Mouse (Mus musculus): ENCODE measurements around the gene Efcab6. TPM values are rescaled to one million over a fixed set of nuclear protein-coding genes. Genes with fewer than 3 reads are reported as not detected.

The Efcab6 gene
- polyA plus RNA-seq, 1 experiment from 2014 or later: 1.9 TPM

- ATAC-seq: no peak
- no peak overlapping the region for H3K27ac ChIP-seq
- no peak overlapping the region for H3K4me3 ChIP-seq
- no peaks in the 10 kb centered on the region for H3K36me3 ChIP-seq (ENCODE audit: poor library complexity, severe bottlenecking)
- no peak overlapping the region for H3K4me2 ChIP-seq
- peaks cover 6% of the 10 kb centered on the region; the same call in 1 of the 2 replicates for H3K4me1 ChIP-seq
- no peaks in the 10 kb centered on the region for H3K9me3 ChIP-seq (replicated peaks)
- H3K27me3 ChIP-seq: 0 out of 2 replicates have a peak, but pooled peaks cover 6% of the 10 kb centered on the region
- 75% methylated on average over 5 of the region's 5 CpGs for WGBS
- H3K9ac ChIP-seq: no peak overlapping the region
Observed at GRCm38 (mm10) chr15:84056083-84056482, 9.1 kb downstream of the Efcab6 start.

- no peak overlapping the region for H3K9ac ChIP-seq
- no peaks in the 10 kb centered on the region for H3K36me3 ChIP-seq (ENCODE audit: poor library complexity, severe bottlenecking)
- H3K4me3 ChIP-seq: no peak overlapping the region
- H3K4me2 ChIP-seq: no peak overlapping the region
- 0 out of 2 replicates have a peak, but pooled peaks cover 6% of the 10 kb centered on the region for H3K27me3 ChIP-seq
- peaks cover 6% of the 10 kb centered on the region; the same call in 1 of the 2 replicates for H3K4me1 ChIP-seq
- no peaks in the 10 kb centered on the region for H3K9me3 ChIP-seq (replicated peaks)
- no peak overlapping the region for H3K27ac ChIP-seq
- WGBS: 27% methylated on average over 9 of the region's 9 CpGs
- ATAC-seq: peak; percentile 90
Observed at GRCm38 (mm10) chr15:84053859-84054258, 11.3 kb downstream of the Efcab6 start.

- Histone ChIP-seq H3K9me3 (replicated peaks) (no peaks in the 10 kb centered on the region), H3K9ac (no peak overlapping the region), H3K27ac (no peak overlapping the region), H3K4me2 (no peak overlapping the region), H3K4me3 (no peak overlapping the region), H3K27me3 (0 out of 2 replicates have a peak, but pooled peaks cover 6% of the 10 kb centered on the region), H3K4me1 (peaks cover 6% of the 10 kb centered on the region; the same call in 1 of the 2 replicates), H3K36me3 (ENCODE audit: poor library complexity, severe bottlenecking) (no peaks in the 10 kb centered on the region)
- ATAC-seq: peak; percentile 51; the same call in 1 of the 2 replicates
- 92% methylated on average over 4 of the region's 4 CpGs for WGBS
Observed at GRCm38 (mm10) chr15:84053240-84053639, 11.9 kb downstream of the Efcab6 start.

GRCm38 (mm10) chr15:84052390-84052789 lies 12.8 kb downstream of the Efcab6 start:
- H3K4me1 ChIP-seq: peaks cover 6% of the 10 kb centered on the region; the same call in 1 of the 2 replicates
- H3K9me3 ChIP-seq (replicated peaks): no peaks in the 10 kb centered on the region
- ATAC-seq: no peak
- no peaks in the 10 kb centered on the region for H3K36me3 ChIP-seq (ENCODE audit: poor library complexity, severe bottlenecking)
- WGBS: 83% methylated on average over 9 of the region's 9 CpGs
- H3K27ac ChIP-seq: no peak overlapping the region
- no peak overlapping the region for H3K9ac ChIP-seq
- H3K4me3 ChIP-seq: no peak overlapping the region
- 0 out of 2 replicates have a peak, but pooled peaks cover 6% of the 10 kb centered on the region for H3K27me3 ChIP-seq
- H3K4me2 ChIP-seq: no peak overlapping the region

- H3K4me2 ChIP-seq: no peak overlapping the region
- no peak overlapping the region for H3K4me3 ChIP-seq
- 69% methylated on average over 7 of the region's 7 CpGs for WGBS
- ATAC-seq: no peak
- no peaks in the 10 kb centered on the region for H3K36me3 ChIP-seq (ENCODE audit: poor library complexity, severe bottlenecking)
- no peak overlapping the region for H3K9ac ChIP-seq
- 0 out of 2 replicates have a peak, but pooled peaks cover 2% of the 10 kb centered on the region for H3K27me3 ChIP-seq
- peaks cover 6% of the 10 kb centered on the region; the same call in 1 of the 2 replicates for H3K4me1 ChIP-seq
- H3K9me3 ChIP-seq (replicated peaks): peaks cover 2% of the 10 kb centered on the region
- no peak overlapping the region for H3K27ac ChIP-seq
Observed at GRCm38 (mm10) chr15:84049570-84049969, 15.6 kb downstream of the Efcab6 start.

GRCm38 (mm10) chr15:84045562-84045961 lies 19.6 kb downstream of the Efcab6 start:
- H3K4me3 ChIP-seq: no peak overlapping the region
- no peak for ATAC-seq
- no peaks in the 10 kb centered on the region for H3K36me3 ChIP-seq (ENCODE audit: poor library complexity, severe bottlenecking)
- H3K4me2 ChIP-seq: no peak overlapping the region
- H3K27me3 ChIP-seq: no peaks in the 10 kb centered on the region
- 92% methylated on average over 6 of the region's 6 CpGs for WGBS
- no peaks in the 10 kb centered on the region for H3K4me1 ChIP-seq
- peaks cover 4% of the 10 kb centered on the region for H3K9me3 ChIP-seq (replicated peaks)
- H3K27ac ChIP-seq: no peak overlapping the region
- H3K9ac ChIP-seq: no peak overlapping the region

GRCm38 (mm10) chr15:84037067-84037466 lies 28.1 kb downstream of the Efcab6 start:
- H3K27me3 ChIP-seq: no peaks in the 10 kb centered on the region
- H3K9ac ChIP-seq: no peak overlapping the region
- H3K4me3 ChIP-seq: no peak overlapping the region
- WGBS: 78% methylated on average over 5 of the region's 5 CpGs
- no peaks in the 10 kb centered on the region for H3K9me3 ChIP-seq (replicated peaks)
- H3K4me2 ChIP-seq: no peak overlapping the region
- no peaks in the 10 kb centered on the region for H3K4me1 ChIP-seq
- H3K36me3 ChIP-seq (ENCODE audit: poor library complexity, severe bottlenecking): no peaks in the 10 kb centered on the region
- peak; percentile 41; the same call in 1 of the 2 replicates for ATAC-seq
- H3K27ac ChIP-seq: no peak overlapping the region

- WGBS: 42% methylated on average over 8 of the region's 8 CpGs
- no peak overlapping the region for H3K27ac ChIP-seq
- no peak overlapping the region for H3K4me2 ChIP-seq
- H3K4me3 ChIP-seq: no peak overlapping the region
- no peak overlapping the region for H3K9ac ChIP-seq
- H3K9me3 ChIP-seq (replicated peaks): no peaks in the 10 kb centered on the region
- no peaks in the 10 kb centered on the region for H3K27me3 ChIP-seq
- no peaks in the 10 kb centered on the region for H3K36me3 ChIP-seq (ENCODE audit: poor library complexity, severe bottlenecking)
- peaks cover 16% of the 10 kb centered on the region for H3K4me1 ChIP-seq
- no peak for ATAC-seq
Observed at GRCm38 (mm10) chr15:84025651-84026050, 39.5 kb downstream of the Efcab6 start.

GRCm38 (mm10) chr15:84024851-84025250 lies 40.3 kb downstream of the Efcab6 start:
- WGBS: 86% methylated on average over 6 of the region's 6 CpGs
- H3K9ac ChIP-seq: no peak overlapping the region
- H3K9me3 ChIP-seq (replicated peaks): no peaks in the 10 kb centered on the region
- no peak for ATAC-seq
- H3K4me1 ChIP-seq: peaks cover 16% of the 10 kb centered on the region
- no peak overlapping the region for H3K4me2 ChIP-seq
- no peak overlapping the region for H3K27ac ChIP-seq
- no peaks in the 10 kb centered on the region for H3K27me3 ChIP-seq
- no peaks in the 10 kb centered on the region for H3K36me3 ChIP-seq (ENCODE audit: poor library complexity, severe bottlenecking)
- H3K4me3 ChIP-seq: no peak overlapping the region

- ATAC-seq: no peak
- Histone ChIP-seq H3K4me3 (no peak overlapping the region), H3K4me2 (no peak overlapping the region), H3K4me1 (peaks cover 8% of the 10 kb centered on the region; the same call in 1 of the 2 replicates), H3K27ac (no peak overlapping the region), H3K9ac (no peak overlapping the region), H3K27me3 (no peaks in the 10 kb centered on the region), H3K36me3 (ENCODE audit: poor library complexity, severe bottlenecking) (no peaks in the 10 kb centered on the region), H3K9me3 (replicated peaks) (no peaks in the 10 kb centered on the region)
- WGBS: 63% methylated on average over 17 of the region's 17 CpGs
Observed at GRCm38 (mm10) chr15:84009366-84010083, 55.7 kb downstream of the Efcab6 start.

GRCm38 (mm10) chr15:84004306-84004705 lies 60.9 kb downstream of the Efcab6 start:
- Histone ChIP-seq H3K4me2 (no peak overlapping the region), H3K9ac (no peak overlapping the region), H3K36me3 (ENCODE audit: poor library complexity, severe bottlenecking) (no peaks in the 10 kb centered on the region), H3K9me3 (replicated peaks) (no peaks in the 10 kb centered on the region), H3K4me1 (peaks cover 8% of the 10 kb centered on the region; the same call in 1 of the 2 replicates), H3K27ac (no peak overlapping the region), H3K27me3 (no peaks in the 10 kb centered on the region), H3K4me3 (no peak overlapping the region)
- 93% methylated on average over 14 of the region's 14 CpGs for WGBS
- no peak for ATAC-seq

- 81% methylated on average over 3 of the region's 3 CpGs for WGBS
- Histone ChIP-seq H3K27ac (peak overlapping the region; percentile 92), H3K9ac (no peak overlapping the region), H3K36me3 (ENCODE audit: poor library complexity, severe bottlenecking) (no peaks in the 10 kb centered on the region), H3K4me3 (no peak overlapping the region), H3K4me1 (peaks cover 37% of the 10 kb centered on the region), H3K27me3 (no peaks in the 10 kb centered on the region), H3K4me2 (no peak overlapping the region), H3K9me3 (replicated peaks) (no peaks in the 10 kb centered on the region)
- ATAC-seq: no peak
Observed at GRCm38 (mm10) chr15:83999071-83999470, 66.1 kb downstream of the Efcab6 start.

Data from forebrain, embryonic 13.5 days (tissue).